Mouse (Mus musculus): ENCODE results near the gene Tpra1.

DNA sequence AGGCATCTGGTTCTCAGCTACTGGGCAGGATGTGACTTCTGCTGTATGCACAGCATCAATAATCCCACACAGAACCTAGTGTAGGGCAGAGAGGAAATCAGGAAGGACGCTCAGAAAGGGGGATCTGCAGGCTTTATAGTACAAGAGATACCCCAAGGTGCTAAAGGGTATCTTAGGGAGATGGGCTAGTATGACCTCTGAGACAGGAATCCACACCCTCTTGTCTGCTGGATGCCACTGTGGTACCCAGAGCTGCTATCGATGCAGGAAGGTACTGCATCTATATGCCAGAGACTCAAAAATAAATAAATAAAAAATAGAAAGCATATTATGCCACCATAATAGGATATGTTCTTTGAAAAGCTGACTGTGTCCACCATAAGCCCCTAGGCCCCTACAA, 2.4 kb upstream of the Tpra1 start:
- TF ChIP-seq FOSL1 (IDR thresholded peaks at IDR 0.05; ENCODE audit: insufficient read depth, low read length, poor library complexity, severe bottlenecking) (no peak), CTCF (IDR thresholded peaks at IDR 0.05; ENCODE audit: control insufficient read depth, insufficient read depth, insufficient read length) (no peak), USF1 (IDR thresholded peaks at IDR 0.05; ENCODE audit: low read depth) (no peak), MAX (IDR thresholded peaks at IDR 0.05) (no peak), MYOD1 (IDR thresholded peaks at IDR 0.05; ENCODE audit: control insufficient read depth, insufficient read length, low read depth) (no peak), CEBPB (IDR thresholded peaks at IDR 0.05; ENCODE audit: low read depth) (no peak), MYOG (IDR thresholded peaks at IDR 0.05; ENCODE audit: control insufficient read depth, extremely low read depth, insufficient read length) (no peak)
